Mouse (Mus musculus) gastrocnemius, postnatal 10 days (tissue): ENCODE data around the gene Timm17a. TPM values are rescaled to one million over a fixed set of nuclear protein-coding genes. Genes with fewer than 3 reads are reported as not detected.
A peak's percentile ranks its signal among the peaks of the same experiment; 100 is the strongest.

Experiments
- DNase-seq: peaks from one replicate; pipeline ENCODE4 v3.0.0; 2021; ENCODE audit warnings: mixed read lengths
- total RNA-seq, 2 experiments: library from RNA; stranded (reverse); gene quantifications; 2 replicates each; pipeline ENCODE4 v1.2.3; 2021

The Timm17a gene
- total RNA-seq, 2 experiments from 2014 or later: 201 to 217 TPM

- DNase-seq: peak; percentile 61
Observed at GRCm38 (mm10) chr1:135280646-135281045, 32.9 kb downstream of the Timm17a start.

GRCm38 (mm10) chr1:135271371-135271770 lies 42.2 kb downstream of the Timm17a start:
- no peak for DNase-seq

- DNase-seq: no peak
Observed at GRCm38 (mm10) chr1:135267663-135268446, 45.7 kb downstream of the Timm17a start.

GRCm38 (mm10) chr1:135265834-135266233 lies 47.7 kb downstream of the Timm17a start:
- DNase-seq: no peak

- no peak for DNase-seq
Observed at GRCm38 (mm10) chr1:135263316-135263715, 50.3 kb downstream of the Timm17a start.

GRCm38 (mm10) chr1:135262329-135262728 lies 51.2 kb downstream of the Timm17a start:
- DNase-seq: no peak

- DNase-seq: no peak
Observed at GRCm38 (mm10) chr1:135260931-135261330, 52.6 kb downstream of the Timm17a start.

GRCm38 (mm10) chr1:135259128-135259436 lies 54.5 kb downstream of the Timm17a start:
- peak; percentile 82 for DNase-seq

- no peak for DNase-seq
Observed at GRCm38 (mm10) chr1:135258380-135259127, 55.0 kb downstream of the Timm17a start, which contains the start of gene Elf3. Elf3 (minus strand) TSS chr1:135258568.

GRCm38 (mm10) chr1:135256299-135256698 lies 57.3 kb downstream of the Timm17a start:
- no peak for DNase-seq

- no peak for DNase-seq
Observed at GRCm38 (mm10) chr1:135252854-135253253, 60.7 kb downstream of the Timm17a start.

- no peak for DNase-seq
Observed at GRCm38 (mm10) chr1:135251405-135251804, 62.2 kb downstream of the Timm17a start.

- DNase-seq: no peak
Observed at GRCm38 (mm10) chr1:135250706-135251105, 62.9 kb downstream of the Timm17a start.

- no peak for DNase-seq
Observed at GRCm38 (mm10) chr1:135248434-135248850, 65.1 kb downstream of the Timm17a start.

Other genes starting within 250 kb of the Timm17a start
- gene Lgr6, start 208.5 kb downstream of the Timm17a start, total RNA-seq: 1 to 10 TPM; 1.2 to 1.6 TPM
- gene Ptpn7, start 181.1 kb downstream of the Timm17a start, total RNA-seq: 1 to 10 TPM in 1 of 2 experiments, under 1 TPM in 1; 0.38 to 1.1 TPM
- gene Arl8a, start 167.0 kb downstream of the Timm17a start, total RNA-seq: 10 to 100 TPM; 32.3 to 39.9 TPM
- 1 to 10 TPM; 2.0 to 2.6 TPM for gene Gpr37l1, start 146.1 kb downstream of the Timm17a start, total RNA-seq
- gene Elf3, start 55.2 kb downstream of the Timm17a start, total RNA-seq: under 1 TPM; 0.23 to 0.25 TPM
- 10 to 100 TPM; 11.4 to 16.8 TPM for gene Rnpep, start 29.7 kb downstream of the Timm17a start, total RNA-seq
- 1 to 10 TPM; 2.5 to 3.7 TPM for gene Lmod1, start 11.0 kb upstream of the Timm17a start, total RNA-seq
- 100 to 1,000 TPM; 261 to 295 TPM for gene Shisa4, start 61.5 kb upstream of the Timm17a start, total RNA-seq
- gene Ipo9, start 116.7 kb upstream of the Timm17a start, total RNA-seq: 10 to 100 TPM; 50.9 to 61.4 TPM